ENCODE assay signal across 9 mouse cellular contexts in genomic region chr7:27180036-27180435, GRCm38 (mm10). TPM values are rescaled to one million over a fixed set of nuclear protein-coding genes. Genes with fewer than 3 reads are reported as not detected.
DNase-seq lines count a peak whose midpoint lies in the region; ATAC-seq and TF ChIP-seq lines count a peak whose summit lies in the region.
"Had no signal": no experiment of that assay in that cellular context is flagged by ENCODE, and none has a peak within 500 bp of the region (broad histone marks: within the 10 kb centered on the region; RNA-seq: fewer than 3 reads in every experiment).

No protein-coding gene starts in this region.

- peaks cover 27% of the 10 kb centered on the region for H3K36me3 ChIP-seq in E14TG2a.4 (ENCODE audit: insufficient read depth, low read length)
- peaks cover 9% of the 10 kb centered on the region for H3K36me3 ChIP-seq in heart, embryonic 15.5 days
- H3K36me3 ChIP-seq in liver, embryonic 11.5 days (ENCODE audit: control insufficient read depth, insufficient read depth, low read length): peaks cover 7% of the 10 kb centered on the region
- H3K36me3 ChIP-seq in small intestine, adult 2 months (ENCODE audit: control insufficient read depth, insufficient read depth, low read length): peaks cover 7% of the 10 kb centered on the region; the same call in 1 of the 2 replicates

- DNase-seq in adrenal gland, adult 2 months: peak; percentile 72
- DNase-seq in adrenal gland, adult 18-20 months (ENCODE audit: low spot score in 2 of 2): no peak
- DNase-seq in liver, embryonic 11.5 days (ENCODE audit: low spot score): no peak
- DNase-seq in thymus, postnatal 10 days (ENCODE audit: low spot score in 2 of 2): no peak
- no peak for DNase-seq in layer of hippocampus, postnatal 10 days (ENCODE audit: low spot score in 2 of 2)

- 57% methylated on average over 5 of the region's 5 CpGs for WGBS in heart, embryonic 15.5 days
- 85% methylated on average over 5 of the region's 5 CpGs for WGBS in liver, embryonic 11.5 days
- whole genome bisulfite sequencing in small intestine, adult 2 months: 15% methylated on average over 5 of the region's 5 CpGs

- no peaks in the 10 kb centered on the region for H3K9me3 ChIP-seq in E14TG2a.4 (ENCODE audit: low read length)
- no peaks in the 10 kb centered on the region for H3K9me3 ChIP-seq in heart, embryonic 15.5 days (replicated peaks)
- H3K9me3 ChIP-seq in liver, embryonic 11.5 days (ENCODE audit: control insufficient read depth, low read length): no peaks in the 10 kb centered on the region

- no peak for ATAC-seq in heart, embryonic 15.5 days (replicated peaks; ENCODE audit: insufficient number of reproducible peaks, insufficient read depth, low FRiP score, low read depth)
- ATAC-seq in liver, embryonic 11.5 days (replicated peaks; ENCODE audit: low FRiP score): no peak

- H3K4me1 ChIP-seq in E14TG2a.4 (replicated peaks; ENCODE audit: low read depth, low read length): peaks cover 79% of the 10 kb centered on the region
- H3K4me1 ChIP-seq in heart, embryonic 15.5 days (replicated peaks): peaks cover 16% of the 10 kb centered on the region
- H3K4me1 ChIP-seq in liver, embryonic 11.5 days (replicated peaks; ENCODE audit: control insufficient read depth, insufficient read depth, low read length): peaks cover 8% of the 10 kb centered on the region
- H3K4me1 ChIP-seq in small intestine, adult 2 months (ENCODE audit: control insufficient read depth, insufficient read depth, insufficient read length, low read length): peaks cover 20% of the 10 kb centered on the region; the same call in 1 of the 2 replicates

- H3K4me2 ChIP-seq in heart, embryonic 15.5 days: 0 out of 2 replicates have a peak overlapping the region, but pooled peaks have one; percentile 65
- H3K4me2 ChIP-seq in liver, embryonic 11.5 days: no peak overlapping the region

- TF ChIP-seq POLR2A in small intestine, adult 2 months (IDR thresholded peaks at IDR 0.05; ENCODE audit: low read depth, low read length): no peak

- TF ChIP-seq CTCF in E14TG2a.4 (conservative IDR thresholded peaks at IDR 0.05; ENCODE audit: low read length): no peak
- TF ChIP-seq CTCF in small intestine, adult 2 months (IDR thresholded peaks at IDR 0.05; ENCODE audit: extremely low read depth, insufficient read length, insufficient replicate concordance, low read depth, low read length): no peak

- no peak overlapping the region for H3K9ac ChIP-seq in heart, embryonic 15.5 days
- H3K9ac ChIP-seq in liver, embryonic 11.5 days (ENCODE audit: low read depth, low read length): no peak overlapping the region

- peak overlapping the region; percentile 47 for H3K27ac ChIP-seq in heart, embryonic 15.5 days
- H3K27ac ChIP-seq in liver, embryonic 11.5 days (ENCODE audit: low read depth, low read length): peak overlapping the region; percentile 67; the same call in 1 of the 2 replicates
- H3K27ac ChIP-seq in small intestine, adult 2 months (ENCODE audit: insufficient read depth, low read depth, low read length): peak overlapping the region; percentile 14; the same call in 1 of the 2 replicates
- H3K27ac ChIP-seq: liver, embryonic 14.5 days had no signal

- H3K27me3 ChIP-seq in E14TG2a.4 (ENCODE audit: insufficient read depth, low read length): no peaks in the 10 kb centered on the region
- H3K27me3 ChIP-seq in heart, embryonic 15.5 days: no peaks in the 10 kb centered on the region
- H3K27me3 ChIP-seq in liver, embryonic 11.5 days (replicated peaks; ENCODE audit: control insufficient read depth, insufficient read depth, low read length): no peaks in the 10 kb centered on the region
- H3K27me3 ChIP-seq in small intestine, adult 2 months (ENCODE audit: control insufficient read depth, insufficient read depth, low read length): no peaks in the 10 kb centered on the region

- peak overlapping the region; percentile 88 for H3K4me3 ChIP-seq in E14TG2a.4 (replicated peaks; ENCODE audit: low read length)
- no peak overlapping the region for H3K4me3 ChIP-seq in heart, embryonic 15.5 days
- no peak overlapping the region for H3K4me3 ChIP-seq in liver, embryonic 11.5 days (ENCODE audit: low read depth, low read length)
- H3K4me3 ChIP-seq in small intestine, adult 2 months (ENCODE audit: low read depth, low read length): no peak overlapping the region

RNA-seq across cellular contexts. Expression of gene Gm21983, which starts 0.8 kb away (rescaled TPM):
- total RNA-seq in adrenal gland, adult 2 months (2021): not detected
- polyA plus RNA-seq in adrenal gland, adult 2 months (2012; rRNA removed): 0.10 TPM in 1 of 2 replicates, not detected in the other
- total RNA-seq in adrenal gland, adult 18-20 months (2021): not detected
- polyA plus RNA-seq in heart, embryonic 15.5 days (2015; fragmentation: Nextera tagmentation; extraction: Ambion mirVana): not detected in 2 replicates
- polyA plus RNA-seq in liver, embryonic 11.5 days (2014; fragmentation: Nextera tagmentation; extraction: Ambion mirVana): not detected in 2 replicates
- 0.23 TPM in 1 of 2 replicates, not detected in the other for polyA plus RNA-seq in small intestine, adult 2 months (2012; rRNA removed)
- under 1 TPM in 1 of 2 experiments, not detected in 1; 0.75 TPM for total RNA-seq in layer of hippocampus, postnatal 10 days (2021)

RNA-seq across cellular contexts. Expression of gene Mia, which starts 0.9 kb away (rescaled TPM):
- not detected for total RNA-seq in adrenal gland, adult 2 months (2021)
- polyA plus RNA-seq in adrenal gland, adult 2 months (2012; rRNA removed): 0.44 TPM in 1 of 2 replicates, not detected in the other
- total RNA-seq in adrenal gland, adult 18-20 months (2021): under 1 TPM in 1 of 2 experiments, not detected in 1; 0.60 TPM
- polyA plus RNA-seq in heart, embryonic 15.5 days (2015; fragmentation: Nextera tagmentation; extraction: Ambion mirVana): 4.9 and 12.8 TPM in 2 replicates
- 0.73 and 1.3 TPM in 2 replicates for polyA plus RNA-seq in liver, embryonic 11.5 days (2014; fragmentation: Nextera tagmentation; extraction: Ambion mirVana)
- 9.6 TPM in 1 of 2 replicates, not detected in the other for polyA plus RNA-seq in small intestine, adult 2 months (2012; rRNA removed)
- total RNA-seq in layer of hippocampus, postnatal 10 days (2021): 10 to 100 TPM; 10.9 to 13.9 TPM

RNA-seq across cellular contexts. Expression of gene Rab4b, which starts 1.3 kb away (rescaled TPM):
- total RNA-seq in adrenal gland, adult 2 months (2021): 10 to 100 TPM; 53.2 to 60.9 TPM
- 86.9 and 97.4 TPM in 2 replicates for polyA plus RNA-seq in adrenal gland, adult 2 months (2012; rRNA removed)
- 10 to 100 TPM; 42.9 to 65.1 TPM for total RNA-seq in adrenal gland, adult 18-20 months (2021)
- polyA plus RNA-seq in heart, embryonic 15.5 days (2015; fragmentation: Nextera tagmentation; extraction: Ambion mirVana): 43.0 and 52.6 TPM in 2 replicates
- polyA plus RNA-seq in liver, embryonic 11.5 days (2014; fragmentation: Nextera tagmentation; extraction: Ambion mirVana): 40.9 and 44.8 TPM in 2 replicates
- polyA plus RNA-seq in small intestine, adult 2 months (2012; rRNA removed): 42.9 and 77.3 TPM in 2 replicates
- total RNA-seq in layer of hippocampus, postnatal 10 days (2021): 10 to 100 TPM; 76.6 to 84.2 TPM

RNA-seq across cellular contexts. Expression of gene Egln2, which starts 13.4 kb away (rescaled TPM):
- 100 to 1,000 TPM in 1 of 2 experiments, 10 to 100 TPM in 1; 85.6 to 101 TPM for total RNA-seq in adrenal gland, adult 2 months (2021)
- 142 and 144 TPM in 2 replicates for polyA plus RNA-seq in adrenal gland, adult 2 months (2012; rRNA removed)
- total RNA-seq in adrenal gland, adult 18-20 months (2021): 100 to 1,000 TPM in 1 of 2 experiments, 10 to 100 TPM in 1; 76.0 to 106 TPM
- 45.7 and 65.8 TPM in 2 replicates for polyA plus RNA-seq in heart, embryonic 15.5 days (2015; fragmentation: Nextera tagmentation; extraction: Ambion mirVana)
- 37.1 and 39.7 TPM in 2 replicates for polyA plus RNA-seq in liver, embryonic 11.5 days (2014; fragmentation: Nextera tagmentation; extraction: Ambion mirVana)
- polyA plus RNA-seq in small intestine, adult 2 months (2012; rRNA removed): 64.8 and 129 TPM in 2 replicates
- total RNA-seq in layer of hippocampus, postnatal 10 days (2021): 10 to 100 TPM; 85.9 to 88.9 TPM

RNA-seq across cellular contexts. Expression of gene BC024978, which starts 15.5 kb away (rescaled TPM):
- total RNA-seq in adrenal gland, adult 2 months (2021): 10 to 100 TPM; 21.6 to 24.9 TPM
- 24.9 and 25.2 TPM in 2 replicates for polyA plus RNA-seq in adrenal gland, adult 2 months (2012; rRNA removed)
- total RNA-seq in adrenal gland, adult 18-20 months (2021): 10 to 100 TPM; 23.7 to 24.0 TPM
- polyA plus RNA-seq in heart, embryonic 15.5 days (2015; fragmentation: Nextera tagmentation; extraction: Ambion mirVana): 2.6 and 3.1 TPM in 2 replicates
- 2.5 and 2.8 TPM in 2 replicates for polyA plus RNA-seq in liver, embryonic 11.5 days (2014; fragmentation: Nextera tagmentation; extraction: Ambion mirVana)
- 6.4 and 9.5 TPM in 2 replicates for polyA plus RNA-seq in small intestine, adult 2 months (2012; rRNA removed)
- 10 to 100 TPM; 17.8 to 22.1 TPM for total RNA-seq in layer of hippocampus, postnatal 10 days (2021)

Comparison
In these comparisons a context has a peak if more than half of its experiments do, and no peak if none do; other contexts are left out.
1. H3K27ac ChIP-seq: peak in every context shown above with its lines; median percentile 67 in liver, embryonic 11.5 days; 47 in heart, embryonic 15.5 days; 14 in small intestine, adult 2 months.